Mouse (Mus musculus) thymus, postnatal 10 days (tissue): ENCODE data around the gene Kcnk18.

Source experiments
- DNase-seq, 2 experiments: peaks; one replicate each; pipeline ENCODE4 v3.0.0; 2021; ENCODE audit warnings: low spot score in 2 of 2

Kcnk18 gene

GRCm38 (mm10) chr19:59282001-59282400, 63.0 kb downstream of the Kcnk18 start:
- DNase-seq, result no peak
